ENCODE assay signal across 8 mouse cellular contexts in the genomic region with DNA sequence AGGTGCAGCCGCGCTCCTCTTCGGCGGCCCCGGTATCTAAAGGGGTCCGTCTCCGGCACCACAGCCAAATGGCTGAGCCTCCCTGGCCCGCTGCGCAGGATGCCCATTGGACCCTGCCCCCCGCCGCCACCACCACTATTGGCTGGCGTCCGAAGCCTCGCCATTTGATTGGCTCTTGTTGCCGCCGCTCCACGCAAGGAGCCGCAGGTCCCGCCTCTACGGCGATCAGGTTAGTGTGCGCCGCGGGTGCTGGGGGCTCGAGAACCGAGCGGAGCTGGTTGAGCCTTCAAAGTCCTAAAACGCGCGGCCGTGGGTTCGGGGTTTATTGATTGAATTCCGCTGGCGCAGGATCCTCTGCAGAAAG. TPM values are rescaled to one million over a fixed set of nuclear protein-coding genes. Genes with fewer than 3 reads are reported as not detected.
DNase-seq lines count a peak whose midpoint lies in the region; ATAC-seq lines count a peak whose summit lies in the region.

Gene Anp32a (plus strand): TSS at position 171 of the 364 bp plus-strand sequence.

- H3K4me2 ChIP-seq in heart, embryonic 12.5 days: peak within 1 kb of the TSS; percentile 94
- H3K4me2 ChIP-seq in liver, embryonic 12.5 days: peak within 1 kb of the TSS; percentile 90
- H3K4me2 ChIP-seq in stomach, embryonic 15.5 days: peak within 1 kb of the TSS; percentile 84

- H3K9ac ChIP-seq in heart, embryonic 12.5 days: peak within 1 kb of the TSS; percentile 100
- H3K9ac ChIP-seq in liver, embryonic 12.5 days: peak within 1 kb of the TSS; percentile 88
- peak within 1 kb of the TSS; percentile 90 for H3K9ac ChIP-seq in stomach, embryonic 15.5 days

- no peaks in the 10 kb centered on the region for H3K9me3 ChIP-seq in heart, embryonic 12.5 days (replicated peaks)
- no peaks in the 10 kb centered on the region for H3K9me3 ChIP-seq in liver, embryonic 12.5 days (replicated peaks)
- no peaks in the 10 kb centered on the region for H3K9me3 ChIP-seq in stomach, embryonic 15.5 days

- no peaks in the 10 kb centered on the region for H3K27me3 ChIP-seq in heart, embryonic 12.5 days (replicated peaks)
- H3K27me3 ChIP-seq in liver, embryonic 12.5 days (replicated peaks): no peaks in the 10 kb centered on the region; the same call in 1 of the 2 replicates
- H3K27me3 ChIP-seq in stomach, embryonic 15.5 days (replicated peaks): no peaks in the 10 kb centered on the region

- DNase-seq in CD4-positive helper T cell, adult 2 months (ENCODE audit: low read depth, low spot score): peak; percentile 99
- peak; percentile 94 for DNase-seq in brain, embryonic 18.5 days (ENCODE audit: low read depth, low spot score)
- peak; percentile 100 for DNase-seq in kidney, postnatal 10 days
- DNase-seq in natural killer cell, adult 2 months (ENCODE audit: low spot score in 2 of 2): peak; percentile 95 to 98

- H3K4me1 ChIP-seq in heart, embryonic 12.5 days (replicated peaks): peaks cover 20% of the 10 kb centered on the region
- H3K4me1 ChIP-seq in liver, embryonic 12.5 days: peaks cover 40% of the 10 kb centered on the region
- H3K4me1 ChIP-seq in stomach, embryonic 15.5 days: peaks cover 14% of the 10 kb centered on the region

- 0 out of 2 replicates have a peak, but pooled peaks cover 2% of the 10 kb centered on the region for H3K36me3 ChIP-seq in heart, embryonic 12.5 days
- no peaks in the 10 kb centered on the region for H3K36me3 ChIP-seq in liver, embryonic 12.5 days
- no peaks in the 10 kb centered on the region for H3K36me3 ChIP-seq in stomach, embryonic 15.5 days

- peak; percentile 93 for ATAC-seq in erythroid progenitor cell, adult 5-6 weeks (replicated peaks; ENCODE audit: low FRiP score, poor library complexity, severe bottlenecking)
- peak; percentile 89 for ATAC-seq in heart, embryonic 12.5 days (ENCODE audit: insufficient number of reproducible peaks, low FRiP score)
- ATAC-seq in liver, embryonic 12.5 days: peak; percentile 88
- ATAC-seq in stomach, embryonic 15.5 days (ENCODE audit: insufficient read depth, low FRiP score, low read depth): peak; percentile 90

- peak within 1 kb of the TSS; percentile 99 for H3K27ac ChIP-seq in heart, embryonic 12.5 days (ENCODE audit: poor library complexity, severe bottlenecking)
- H3K27ac ChIP-seq in liver, embryonic 12.5 days: peak within 1 kb of the TSS; percentile 94
- peak within 1 kb of the TSS; percentile 99 for H3K27ac ChIP-seq in stomach, embryonic 15.5 days

- under 1% methylated on average over 34 of the region's 34 CpGs for WGBS in heart, embryonic 12.5 days
- WGBS in liver, embryonic 12.5 days (ENCODE audit: insufficient replicate concordance): 0% methylated on average over 34 of the region's 34 CpGs
- under 1% methylated on average over 34 of the region's 34 CpGs for WGBS in stomach, embryonic 15.5 days

- H3K4me3 ChIP-seq in heart, embryonic 12.5 days: peak within 1 kb of the TSS; percentile 99
- H3K4me3 ChIP-seq in liver, embryonic 12.5 days: peak within 1 kb of the TSS; percentile 87
- H3K4me3 ChIP-seq in stomach, embryonic 15.5 days (replicated peaks): peak within 1 kb of the TSS; percentile 89

RNA-seq across cellular contexts. Expression of gene Anp32a, which starts in this region (rescaled TPM):
- 114 and 141 TPM in 2 replicates for total RNA-seq in erythroid progenitor cell, adult 5-6 weeks (2015; ENCODE audit: low replicate concordance)
- 101 and 162 TPM in 2 replicates for total RNA-seq in erythroid progenitor cell, adult 5-6 weeks (2017; ENCODE audit: low replicate concordance)
- polyA plus RNA-seq in heart, embryonic 12.5 days (2016; fragmentation: Nextera tagmentation; extraction: Ambion mirVana): 156 and 158 TPM in 2 replicates
- polyA plus RNA-seq in liver, embryonic 12.5 days (2016; fragmentation: Nextera tagmentation; extraction: Ambion mirVana): 112 and 122 TPM in 2 replicates
- polyA plus RNA-seq in stomach, embryonic 15.5 days (2015; fragmentation: Nextera tagmentation; extraction: Ambion mirVana): 163 and 179 TPM in 2 replicates

Comparison
In these comparisons a context has a peak if more than half of its experiments do, and no peak if none do; other contexts are left out.
1. Peak in every context shown above with its lines: DNase-seq, ATAC-seq, H3K4me3 ChIP-seq and H3K27ac ChIP-seq.